Mouse (Mus musculus): ENCODE measurements around the gene Actr5.

Gene Actr5

DNA sequence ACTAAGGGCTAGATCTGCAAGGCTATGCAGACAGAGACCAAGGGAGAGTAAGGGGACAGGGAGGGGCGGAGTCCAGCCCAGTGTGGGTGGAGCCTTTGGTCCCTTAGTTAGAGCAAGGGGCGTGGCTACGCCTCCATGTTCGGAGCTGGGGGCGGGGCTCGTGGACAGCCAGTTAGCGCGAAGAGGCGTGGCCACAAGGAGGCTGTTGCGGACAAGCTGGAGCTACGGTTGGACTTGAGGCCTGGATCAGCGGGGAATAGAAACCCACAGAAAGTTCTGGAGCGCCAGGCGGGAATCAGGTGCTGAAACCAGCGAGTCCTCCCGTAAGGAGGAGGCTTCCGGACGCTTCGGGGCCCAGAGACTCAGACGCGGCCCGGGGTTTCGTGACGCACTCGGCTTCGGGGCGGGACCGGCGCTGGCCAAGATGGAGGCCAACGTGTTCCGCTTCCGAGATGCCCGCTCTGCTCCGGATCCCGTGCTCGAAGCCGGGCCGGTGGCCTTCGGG lies at the start of gene Actr5:
Gene Actr5, plus strand, starts transcription at position 171 of the 505 bp plus-strand sequence.
- DNase-seq, result peak; percentile 93

- no peak for DNase-seq
Observed at GRCm38 (mm10) chr2:158579979-158580378, 44.7 kb upstream of the Actr5 start.

DNA sequence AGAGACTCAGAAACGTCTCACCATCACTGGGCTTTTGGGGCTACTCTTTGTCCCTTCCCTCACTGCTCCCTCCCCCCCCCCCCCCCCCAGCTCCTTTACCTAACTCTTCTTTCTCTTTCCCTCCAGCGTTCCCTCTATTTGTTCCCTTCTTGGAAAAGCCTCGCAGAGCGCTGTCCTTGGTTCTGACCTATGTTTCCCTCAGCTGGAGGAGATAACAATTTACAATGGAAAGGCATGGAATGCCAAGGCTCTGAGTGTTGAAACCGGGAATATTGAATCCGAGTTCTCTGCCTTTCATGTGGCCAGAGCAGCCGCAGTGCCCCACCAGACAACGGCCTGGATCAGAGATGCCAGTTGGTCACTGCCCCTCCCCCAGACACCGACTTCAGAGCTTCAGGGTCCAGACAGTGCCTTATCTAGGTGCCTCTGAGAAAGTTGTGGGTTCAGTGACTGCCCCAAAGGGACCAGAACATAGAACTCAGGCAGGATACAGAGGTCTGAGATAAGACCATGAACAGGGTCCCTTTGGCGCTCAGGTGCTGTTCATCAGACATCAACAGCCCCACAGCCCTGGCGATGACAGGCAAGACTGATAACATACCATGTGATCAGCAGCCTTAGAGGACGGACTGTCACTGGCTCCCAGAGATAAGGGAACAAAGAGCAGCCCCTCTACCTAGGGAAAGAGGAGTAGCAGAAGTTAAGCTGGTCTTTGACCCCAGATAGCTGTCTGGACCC lies 39.9 kb upstream of the Actr5 start:
- DNase-seq, result no peak

DNA sequence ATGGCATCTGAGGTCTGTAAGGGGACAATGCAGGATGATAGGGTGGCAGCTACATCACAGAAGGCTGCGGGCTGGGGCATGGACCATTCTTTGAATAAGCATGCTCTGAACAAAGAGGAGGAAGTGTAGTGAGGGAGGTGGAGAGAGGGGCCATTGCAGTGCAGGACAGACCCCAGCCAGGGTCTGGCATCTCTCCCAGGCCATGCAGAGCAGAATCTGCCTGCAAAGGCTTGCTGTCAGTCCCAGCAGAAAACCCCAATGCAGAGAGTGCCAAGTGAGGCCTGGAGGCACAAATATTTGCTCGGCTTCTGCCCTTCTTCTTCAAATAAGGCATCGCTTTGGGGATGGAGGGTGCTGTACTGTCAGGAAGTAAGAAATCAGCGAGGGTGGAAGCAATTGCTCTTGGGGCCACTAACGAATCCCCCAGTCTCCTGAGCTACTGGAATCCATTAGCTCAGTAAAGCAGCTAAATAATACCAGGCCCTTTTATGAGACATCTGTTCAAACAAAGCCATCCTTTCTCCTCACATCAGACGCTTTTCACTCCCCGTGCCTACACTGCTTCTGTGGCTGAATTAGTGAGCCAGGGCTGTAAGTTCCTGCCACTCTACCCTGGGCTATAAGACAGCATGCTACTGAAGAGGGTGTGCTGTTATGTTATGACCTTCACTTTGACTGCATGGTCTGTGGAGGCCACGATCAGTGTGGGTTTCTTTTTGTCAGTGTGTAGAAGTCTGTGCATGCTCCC lies 36.0 kb upstream of the Actr5 start:
- no peak for DNase-seq

GRCm38 (mm10) chr2:158590495-158590894 lies 34.2 kb upstream of the Actr5 start:
- no peak for DNase-seq

GRCm38 (mm10) chr2:158591286-158591685 lies 33.4 kb upstream of the Actr5 start:
- no peak for DNase-seq

GRCm38 (mm10) chr2:158593371-158593770 lies 31.3 kb upstream of the Actr5 start:
- no peak for DNase-seq

GRCm38 (mm10) chr2:158595103-158595502 lies 29.6 kb upstream of the Actr5 start:
- no peak for DNase-seq

GRCm38 (mm10) chr2:158595577-158595976 lies 29.1 kb upstream of the Actr5 start:
- DNase-seq, result no peak

DNA sequence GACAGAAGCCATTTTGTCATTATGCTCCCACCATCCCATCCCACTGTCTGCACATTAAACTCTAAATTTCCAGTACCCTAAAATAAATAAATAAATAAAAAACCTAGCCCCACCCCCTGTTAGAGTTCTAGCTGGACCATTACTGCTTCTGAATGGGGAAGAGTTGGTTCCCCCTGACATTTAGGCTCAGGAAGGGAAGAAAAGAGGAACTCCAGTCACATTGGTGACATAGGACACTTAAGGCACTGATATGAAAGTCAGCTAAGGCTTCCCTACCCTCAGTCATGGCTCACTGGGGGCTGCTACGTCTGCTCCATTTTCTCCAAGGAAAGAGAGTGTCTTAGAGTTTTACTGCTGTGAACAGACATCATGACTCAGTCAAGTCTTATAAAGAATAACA lies 27.9 kb upstream of the Actr5 start:
- DNase-seq, result no peak

DNA sequence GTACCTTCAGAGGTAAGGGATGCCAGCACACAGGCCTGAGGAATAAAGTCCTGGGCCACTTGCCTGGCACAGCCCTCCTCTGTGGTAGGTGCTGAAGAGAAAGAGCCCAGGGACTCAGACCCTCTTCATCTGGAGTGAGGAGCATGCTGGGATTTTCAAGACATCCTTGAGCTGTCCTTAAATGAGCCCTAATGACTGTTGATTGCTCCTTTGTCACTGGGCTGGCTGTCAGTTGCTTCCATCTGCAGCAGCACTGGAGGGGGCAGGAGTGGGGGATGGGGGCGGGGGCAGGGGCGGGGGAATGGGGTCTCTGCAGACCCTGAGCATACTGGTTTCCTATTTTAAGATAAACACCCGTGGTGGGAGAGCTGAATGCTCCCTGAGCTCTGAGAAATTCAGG lies 24.2 kb upstream of the Actr5 start:
- DNase-seq, result no peak

DNA sequence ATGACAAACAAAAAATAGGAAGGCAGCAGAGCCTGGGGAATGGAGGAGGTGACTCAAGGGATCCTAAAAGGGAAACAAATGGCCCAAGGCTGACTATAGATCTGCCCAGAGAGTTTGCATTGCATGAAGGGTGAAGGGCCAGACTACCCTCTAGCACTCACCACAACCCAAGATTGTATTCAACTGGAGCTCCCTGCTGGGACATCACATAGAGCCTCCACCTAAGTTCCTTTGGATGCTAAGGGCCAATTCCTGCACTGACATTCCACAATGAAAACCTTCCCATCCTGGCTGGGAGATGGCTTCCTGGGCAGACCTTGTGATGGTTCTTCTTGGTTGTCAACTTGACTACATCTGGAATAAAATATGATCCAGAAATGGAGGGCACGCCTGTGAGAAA lies 23.4 kb upstream of the Actr5 start:
- DNase-seq, result no peak

- DNase-seq, result no peak
Observed at GRCm38 (mm10) chr2:158602663-158603062, 22.0 kb upstream of the Actr5 start.

DNA sequence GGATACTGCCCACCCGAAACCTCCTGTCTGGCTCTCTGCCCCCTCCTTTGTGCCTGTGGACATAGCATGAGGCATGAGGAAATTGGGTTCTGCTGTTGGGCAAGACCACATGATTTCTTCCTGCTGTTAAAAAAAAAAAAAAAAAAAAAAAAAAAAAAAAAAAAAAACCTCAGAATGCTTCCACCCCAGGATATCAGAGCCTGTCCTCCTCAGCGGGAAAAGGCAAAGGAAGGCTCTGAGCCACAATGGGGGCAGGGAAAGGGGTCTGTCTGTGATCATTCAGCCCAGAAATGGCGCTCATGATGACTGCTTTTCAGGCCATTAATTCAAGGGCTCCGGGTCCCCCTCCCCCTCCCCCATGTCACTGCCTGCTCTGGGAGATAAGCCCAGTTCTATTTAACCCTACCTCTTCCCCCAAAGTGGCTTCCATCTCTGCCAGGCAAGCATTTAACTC lies 18.1 kb upstream of the Actr5 start:
- DNase-seq, result no peak

DNA sequence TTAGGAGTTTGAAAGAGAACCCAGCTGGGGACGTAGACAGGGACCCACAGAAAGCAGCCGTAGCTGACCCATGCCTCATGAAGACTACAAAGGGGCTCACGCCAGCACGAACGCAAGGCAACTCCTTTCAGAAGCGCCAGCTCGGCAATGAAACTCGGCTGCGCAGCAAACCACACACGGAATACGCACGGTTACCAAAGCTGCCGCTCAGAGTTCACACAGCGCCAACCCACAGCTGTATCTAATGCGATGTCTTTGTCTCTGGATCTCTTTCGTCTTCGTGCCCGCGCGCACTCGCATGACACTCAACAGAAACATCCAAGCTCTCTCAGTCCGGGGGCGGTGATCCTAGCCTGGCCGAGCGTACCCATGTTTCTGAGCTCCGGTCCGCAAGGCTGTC lies 15.0 kb upstream of the Actr5 start:
- DNase-seq, result no peak

- DNase-seq, result peak; percentile 57
Observed at GRCm38 (mm10) chr2:158610488-158611325, 14.0 kb upstream of the Actr5 start, which contains the start of gene Slc32a1. TSS of gene Slc32a1 (plus strand) at chr2:158610767.

DNA sequence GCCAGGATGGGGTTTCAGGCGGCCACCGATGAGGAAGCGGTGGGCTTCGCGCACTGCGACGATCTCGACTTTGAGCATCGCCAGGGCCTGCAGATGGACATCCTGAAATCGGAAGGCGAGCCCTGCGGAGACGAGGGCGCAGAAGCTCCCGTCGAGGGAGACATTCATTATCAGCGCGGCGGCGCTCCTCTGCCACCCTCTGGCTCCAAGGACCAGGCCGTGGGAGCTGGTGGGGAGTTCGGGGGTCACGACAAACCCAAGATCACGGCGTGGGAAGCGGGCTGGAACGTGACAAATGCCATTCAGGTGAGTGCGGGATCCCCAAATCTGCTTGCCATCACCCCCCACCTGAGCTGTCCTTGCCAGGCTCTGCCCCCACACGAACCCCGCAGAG lies 13.4 kb upstream of the Actr5 start:
- no peak for DNase-seq

GRCm38 (mm10) chr2:158611726-158612670 lies 12.7 kb upstream of the Actr5 start:
- DNase-seq, result no peak

DNA sequence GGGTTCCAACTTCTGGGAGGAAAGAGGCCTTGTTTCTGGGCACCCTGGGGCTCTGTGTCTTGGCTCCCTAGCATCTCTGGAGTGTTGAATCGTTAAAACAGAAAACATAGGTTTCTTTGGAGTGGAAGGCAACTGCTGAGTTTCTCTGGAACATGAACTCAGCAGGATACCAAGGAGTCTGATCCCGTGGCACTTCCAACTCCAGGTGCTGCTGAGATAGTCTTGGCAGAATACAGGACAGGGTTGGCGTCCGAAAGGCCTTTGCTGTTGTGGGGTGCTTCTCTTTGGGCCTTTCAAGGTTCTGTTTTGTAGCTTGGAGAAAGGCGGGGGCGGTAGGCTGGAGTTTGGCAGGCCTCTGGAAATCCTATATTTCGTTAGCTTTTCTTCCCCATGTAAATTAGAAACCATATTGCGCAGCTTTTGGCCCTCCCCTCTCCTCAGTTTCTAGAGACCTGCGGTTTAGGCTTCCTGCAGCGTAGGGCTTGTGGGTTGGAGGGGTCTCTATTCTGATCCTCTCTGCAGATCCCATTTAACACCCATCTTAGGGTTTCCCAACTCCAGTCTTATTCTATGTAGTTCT lies 11.9 kb upstream of the Actr5 start:
- DNase-seq, result no peak

DNA sequence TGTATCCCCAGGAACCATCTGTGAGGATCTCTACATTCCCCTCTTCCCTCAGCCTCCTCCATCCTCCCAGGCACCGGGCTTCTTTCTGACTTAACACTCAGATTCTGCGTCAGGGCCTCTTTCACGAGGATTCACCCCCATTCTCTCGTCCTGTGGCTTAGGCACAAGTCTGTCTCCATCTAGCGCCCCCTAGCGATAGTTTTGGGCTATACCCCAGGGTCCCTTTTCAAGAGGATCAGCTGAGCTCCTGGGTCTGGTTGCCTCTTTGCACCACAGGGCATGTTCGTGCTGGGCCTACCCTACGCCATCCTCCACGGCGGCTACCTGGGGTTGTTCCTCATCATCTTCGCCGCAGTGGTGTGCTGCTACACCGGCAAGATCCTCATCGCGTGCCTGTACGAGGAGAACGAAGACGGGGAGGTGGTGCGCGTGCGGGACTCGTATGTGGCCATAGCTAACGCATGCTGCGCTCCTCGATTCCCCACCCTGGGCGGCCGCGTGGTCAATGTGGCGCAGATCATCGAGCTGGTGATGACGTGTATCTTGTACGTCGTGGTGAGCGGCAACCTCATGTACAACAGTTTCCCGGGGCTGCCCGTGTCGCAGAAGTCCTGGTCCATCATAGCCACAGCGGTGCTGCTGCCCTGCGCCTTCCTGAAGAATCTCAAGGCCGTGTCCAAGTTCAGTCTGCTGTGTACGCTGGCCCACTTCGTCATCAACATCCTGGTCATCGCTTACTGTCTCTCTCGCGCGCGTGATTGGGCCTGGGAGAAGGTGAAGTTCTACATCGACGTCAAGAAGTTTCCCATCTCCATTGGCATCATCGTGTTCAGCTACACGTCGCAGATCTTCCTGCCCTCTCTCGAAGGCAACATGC lies 10.9 kb upstream of the Actr5 start:
- DNase-seq, result peak; percentile 72
